Mouse (Mus musculus) stomach, postnatal 0 days (tissue): ENCODE data around the gene Slc2a1. TPM values are rescaled to one million over a fixed set of nuclear protein-coding genes. Genes with fewer than 3 reads are reported as not detected.
A peak's percentile ranks its signal among the peaks of the same experiment; 100 is the strongest.

Source experiments
- ATAC-seq: fragments of 200-750 bp; cut with Nextera tagmentation; 2 replicates; pipeline ENCODE4 v1.8.0; 2017; ENCODE audit not compliant: low FRiP score, low TSS enrichment
- DNase-seq: peaks from one replicate; pipeline ENCODE4 v3.0.0-alpha.2; 2016; ENCODE audit warnings: low spot score
- H3K27ac ChIP-seq: fragments of 300-500 bp; sonication (generic); replicated peaks from 2 replicates; pipeline ENCODE4 v1.5.1; 2014; ENCODE audit warnings: mild to moderate bottlenecking, control low read depth
- H3K27me3 ChIP-seq: fragments of 300-500 bp; sonication (generic); 2 replicates; pipeline ENCODE4 v1.6.1; 2014; ENCODE audit warnings: low read length; ENCODE audit not compliant: control insufficient read depth, insufficient read depth
- H3K36me3 ChIP-seq: fragments of 300-500 bp; sonication (generic); 2 replicates; pipeline ENCODE4 v1.6.1; 2014; ENCODE audit warnings: low read length, mixed read lengths; ENCODE audit not compliant: control insufficient read depth, insufficient read depth
- H3K4me1 ChIP-seq: fragments of 300-500 bp; sonication (generic); replicated peaks from 2 replicates; pipeline ENCODE4 v1.6.1; 2014; ENCODE audit warnings: antibody characterized with exemption; ENCODE audit not compliant: control insufficient read depth, insufficient read depth
- H3K4me2 ChIP-seq: fragments of 300-500 bp; sonication (generic); replicated peaks from 2 replicates; pipeline ENCODE4 v1.6.1; 2014; ENCODE audit warnings: low read depth, mild to moderate bottlenecking, control low read depth, moderate library complexity
- H3K4me3 ChIP-seq: fragments of 300-500 bp; sonication (generic); 2 replicates; pipeline ENCODE4 v1.5.1; 2014; ENCODE audit warnings: low read depth, low read length, control low read depth
- H3K9ac ChIP-seq: fragments of 300-500 bp; sonication (generic); 2 replicates; pipeline ENCODE4 v1.6.1; 2014; ENCODE audit warnings: mild to moderate bottlenecking, low read length, control low read depth, mixed read lengths
- H3K9me3 ChIP-seq: fragments of 300-500 bp; sonication (generic); 2 replicates; pipeline ENCODE4 v1.6.1; 2016; ENCODE audit warnings: low read length; ENCODE audit not compliant: control insufficient read depth
- CTCF ChIP-seq: IDR thresholded peaks from 2 replicates; pipeline ENCODE4 v1.5.1; 2016; ENCODE audit warnings: antibody characterized with exemption, low read depth, mild to moderate bottlenecking, moderate library complexity
- EP300 ChIP-seq: optimal IDR thresholded peaks from 2 replicates; pipeline ENCODE3; 2016; ENCODE audit warnings: antibody characterized with exemption
- WGBS: fragments of 180-500 bp; shearing (Covaris S2); extraction: QIAGEN DNeasy Blood & Tissue Kit; methylation state at CpG from one replicate; pipeline ENCODE4 v1.1.7; 2014; 5-methylcytosine and 5-hydroxymethylcytosine counted together
- polyA plus RNA-seq: library from polyadenylated mRNA; unstranded; fragments of >200 nt; fragmentation: Nextera tagmentation; extraction: Ambion mirVana; gene quantifications from 2 replicates; pipeline ENCODE4 v1.2.1, GENCODE M21; 2015

Gene Slc2a1
- polyA plus RNA-seq, 1 experiment from 2014 or later = 36.9 TPM

DNA sequence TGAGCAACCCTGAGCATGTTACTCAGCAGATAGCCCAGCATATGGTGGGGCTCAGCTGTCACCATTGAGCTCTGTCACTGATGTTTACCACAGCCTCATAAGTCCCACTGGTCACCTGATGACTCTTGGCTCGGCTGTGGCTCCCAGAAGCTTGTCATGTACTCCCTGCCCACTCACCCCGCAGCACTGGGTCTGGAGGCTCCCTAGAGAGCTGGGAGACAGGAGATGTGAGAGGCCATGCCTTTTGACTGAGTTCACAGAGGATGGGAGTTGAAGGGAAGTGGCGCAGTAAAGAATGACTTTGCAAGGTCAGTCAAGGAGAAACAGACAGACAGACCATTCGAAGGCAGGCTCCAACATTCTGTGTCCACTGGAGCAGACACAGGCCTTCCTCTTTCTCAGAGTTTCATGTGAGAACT is 10.2 kb downstream of the Slc2a1 start:
- Histone ChIP-seq H3K9ac (0 out of 2 replicates have a peak overlapping the region, but pooled peaks have one; percentile 31), H3K27ac (peak overlapping the region; percentile 78), H3K27me3 (no peaks in the 10 kb centered on the region), H3K4me1 (peaks cover 16% of the 10 kb centered on the region), H3K9me3 (no peaks in the 10 kb centered on the region), H3K4me3 (no peak overlapping the region), H3K36me3 (peaks cover 13% of the 10 kb centered on the region), H3K4me2 (no peak overlapping the region)
- WGBS = 52% methylated on average over 4 of the region's 4 CpGs
- no peak for ATAC-seq
- TF ChIP-seq CTCF (no peak), EP300 (no peak)
- no peak for DNase-seq

DNA sequence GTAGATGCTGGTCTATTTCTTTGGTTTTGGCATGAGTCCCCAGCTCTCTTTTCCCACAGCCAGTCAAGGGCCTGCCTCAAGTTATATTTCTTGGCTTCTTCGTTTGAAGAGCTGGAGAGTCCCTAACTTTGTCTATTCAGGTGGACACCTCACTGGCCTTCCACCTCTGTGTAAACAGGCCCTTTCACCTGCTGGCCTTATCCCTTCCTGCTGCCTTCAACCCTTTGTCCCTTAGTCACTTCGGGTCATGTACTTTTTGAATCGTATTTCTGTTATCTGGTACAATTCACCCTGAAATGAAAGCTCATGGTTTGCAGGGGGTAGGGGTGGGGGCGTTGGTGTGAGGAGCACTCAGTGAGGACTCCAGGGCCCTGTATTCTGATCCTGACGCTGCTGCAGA is 10.8 kb downstream of the Slc2a1 start:
- TF ChIP-seq CTCF = no peak
- no peak for TF ChIP-seq EP300
- Histone ChIP-seq H3K27ac (peak overlapping the region; percentile 78), H3K9me3 (no peaks in the 10 kb centered on the region), H3K36me3 (peaks cover 13% of the 10 kb centered on the region), H3K4me3 (no peak overlapping the region), H3K9ac (no peak overlapping the region), H3K27me3 (no peaks in the 10 kb centered on the region), H3K4me2 (no peak overlapping the region), H3K4me1 (peaks cover 16% of the 10 kb centered on the region)
- WGBS = 64% methylated on average over 5 of the region's 5 CpGs
- DNase-seq (no peak), ATAC-seq (no peak)

DNA sequence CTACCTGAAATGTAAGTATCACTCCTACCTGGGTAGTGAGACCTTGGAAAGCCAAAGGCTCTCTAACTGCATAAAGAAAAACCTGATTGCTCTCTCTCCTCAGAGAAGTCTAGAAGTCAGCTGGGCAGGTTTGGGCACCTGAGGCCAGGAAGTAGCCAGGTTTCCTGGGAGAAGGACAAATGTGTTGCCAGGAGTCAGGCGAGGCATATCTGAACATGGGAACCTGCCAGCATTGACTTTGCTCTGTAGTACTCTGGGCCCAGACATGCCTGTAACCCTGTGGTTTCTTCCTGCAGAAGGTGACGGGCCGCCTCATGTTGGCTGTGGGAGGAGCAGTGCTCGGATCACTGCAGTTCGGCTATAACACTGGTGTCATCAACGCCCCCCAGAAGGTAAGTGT is 11.6 kb downstream of the Slc2a1 start:
- 70% methylated on average over 6 of the region's 6 CpGs for WGBS
- ATAC-seq = peak; percentile 24
- H3K27ac ChIP-seq = peak overlapping the region; percentile 78

DNA sequence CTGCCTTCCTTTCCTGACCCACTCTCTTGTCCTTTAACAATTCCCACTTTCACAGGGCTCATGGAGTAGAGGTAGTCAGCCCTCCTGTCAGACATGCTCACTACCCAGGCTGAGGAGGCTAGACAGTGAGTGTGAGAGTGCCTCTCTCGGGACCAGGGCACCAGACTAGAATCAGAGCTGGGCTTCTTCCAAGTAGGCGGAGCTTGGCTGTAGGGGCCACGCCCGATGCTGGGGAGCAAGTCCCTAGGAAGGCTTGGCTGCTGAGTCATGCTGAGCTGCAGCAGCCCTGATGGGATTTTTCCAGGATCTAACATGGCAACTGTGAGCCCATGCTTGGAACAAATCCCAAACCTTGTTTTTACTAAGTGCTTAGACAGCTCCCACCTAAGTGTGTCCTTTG is 12.7 kb downstream of the Slc2a1 start:
- Histone ChIP-seq H3K27me3 (no peaks in the 10 kb centered on the region), H3K4me3 (no peak overlapping the region), H3K27ac (peak overlapping the region; percentile 78), H3K9ac (no peak overlapping the region), H3K36me3 (peaks cover 13% of the 10 kb centered on the region), H3K4me1 (peaks cover 17% of the 10 kb centered on the region; the same call in 1 of the 2 replicates), H3K9me3 (no peaks in the 10 kb centered on the region), H3K4me2 (no peak overlapping the region)
- DNase-seq (peak; percentile 91), ATAC-seq (peak; percentile 83)
- WGBS = 19% methylated on average over 4 of the region's 4 CpGs
- TF ChIP-seq CTCF (no peak), EP300 (no peak)

More for the DNA sequence above, 11.6 kb downstream of the Slc2a1 start:
- Histone ChIP-seq H3K4me3 (no peak overlapping the region), H3K27me3 (no peaks in the 10 kb centered on the region), H3K9ac (no peak overlapping the region), H3K9me3 (no peaks in the 10 kb centered on the region), H3K4me2 (no peak overlapping the region), H3K4me1 (peaks cover 20% of the 10 kb centered on the region), H3K36me3 (peaks cover 13% of the 10 kb centered on the region)
- TF ChIP-seq CTCF (no peak), EP300 (no peak)
- DNase-seq = peak; percentile 47

DNA sequence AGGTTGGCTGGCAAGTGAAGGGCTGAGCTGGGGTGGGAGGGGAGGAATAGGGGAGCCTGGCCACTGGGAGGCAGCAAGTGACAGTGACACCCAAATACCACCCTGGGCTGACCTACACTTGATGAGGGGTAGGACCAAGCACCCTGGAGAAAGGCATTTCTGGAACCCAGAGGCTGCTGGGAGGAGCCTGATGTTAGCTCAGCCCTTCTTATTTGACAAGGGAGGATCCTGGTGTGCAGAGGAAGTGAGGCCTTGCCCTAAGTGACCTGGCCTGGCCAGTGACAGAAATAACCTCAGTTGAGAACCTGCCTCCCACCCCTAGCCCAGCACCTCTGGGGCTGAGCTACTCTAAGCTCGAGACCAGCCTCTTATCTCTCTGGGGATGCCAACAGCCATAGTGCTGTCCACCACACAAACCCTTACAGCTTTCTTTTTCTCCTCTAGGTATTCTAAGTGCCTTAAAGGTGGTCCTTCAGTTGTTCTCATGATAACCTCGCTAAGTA is 16.3 kb downstream of the Slc2a1 start:
- Histone ChIP-seq H3K9me3 (no peaks in the 10 kb centered on the region), H3K4me3 (no peak overlapping the region), H3K4me2 (no peak overlapping the region), H3K27ac (peak overlapping the region; percentile 56; the same call in 1 of the 2 replicates), H3K9ac (no peak overlapping the region), H3K36me3 (peaks cover 13% of the 10 kb centered on the region), H3K27me3 (no peaks in the 10 kb centered on the region), H3K4me1 (peaks cover 6% of the 10 kb centered on the region; the same call in 1 of the 2 replicates)
- WGBS = 51% methylated on average over 2 of the region's 2 CpGs
- DNase-seq = no peak
- peak; percentile 40 for ATAC-seq
- TF ChIP-seq EP300 (no peak), CTCF (no peak)

DNA sequence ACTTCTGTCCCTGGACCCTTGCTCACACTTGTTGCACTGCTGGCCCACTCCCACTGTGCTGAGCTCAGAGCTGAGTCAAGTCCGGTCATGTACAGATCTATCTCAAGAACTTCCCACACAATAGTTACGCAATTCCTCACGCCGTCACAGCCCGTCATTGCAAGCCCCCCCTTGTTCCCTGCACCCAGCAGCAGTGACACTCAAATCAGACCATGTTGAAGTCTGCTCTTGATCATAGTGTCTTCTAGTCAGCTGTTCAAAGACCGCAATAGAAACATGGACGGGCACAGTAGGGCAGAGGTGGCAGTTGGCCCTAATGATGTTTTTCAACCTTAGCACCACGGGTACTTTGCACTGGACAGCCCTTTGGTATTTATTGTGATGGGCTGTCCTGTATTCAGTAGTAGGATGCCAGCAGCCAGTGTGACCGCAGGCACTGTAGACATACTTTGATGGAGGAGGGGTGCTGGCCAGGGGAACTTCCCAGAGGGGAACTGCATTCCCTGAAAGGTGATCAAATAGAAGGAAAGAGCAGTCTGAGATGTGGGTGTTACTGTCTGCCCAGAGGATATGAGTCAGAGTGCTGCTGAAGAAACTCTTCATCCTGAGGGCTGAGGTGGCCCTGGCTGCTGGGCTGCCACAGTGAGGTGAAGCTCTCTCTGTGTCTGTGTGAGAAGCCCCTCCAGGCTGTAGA is 17.2 kb downstream of the Slc2a1 start:
- Histone ChIP-seq H3K27ac (peak overlapping the region; percentile 40; the same call in 1 of the 2 replicates), H3K27me3 (no peaks in the 10 kb centered on the region), H3K9me3 (no peaks in the 10 kb centered on the region), H3K36me3 (peaks cover 11% of the 10 kb centered on the region), H3K4me2 (no peak overlapping the region), H3K4me1 (peaks cover 6% of the 10 kb centered on the region; the same call in 1 of the 2 replicates), H3K4me3 (no peak overlapping the region), H3K9ac (no peak overlapping the region)
- TF ChIP-seq EP300 = no peak
- no peak for TF ChIP-seq CTCF
- WGBS = 62% methylated on average over 9 of the region's 9 CpGs
- ATAC-seq (no peak), DNase-seq (no peak)
